Mouse (Mus musculus) limb, embryonic 13.5 days (tissue): ENCODE results near the gene Plxdc1. TPM values are rescaled to one million over a fixed set of nuclear protein-coding genes. Genes with fewer than 3 reads are reported as not detected.

Experiments used
- ATAC-seq: fragments of 200-750 bp; cut with Nextera tagmentation; 2 replicates; pipeline ENCODE4 v1.8.0; 2017; ENCODE audit warnings: low read depth, moderate number of reproducible peaks, moderate TSS enrichment; ENCODE audit not compliant: low FRiP score
- H3K27ac ChIP-seq: fragments of 300-500 bp; sonication (generic); 2 replicates; pipeline ENCODE4 v1.5.1; 2015; ENCODE audit warnings: inconsistent platforms, mild to moderate bottlenecking, moderate library complexity
- H3K27me3 ChIP-seq: fragments of 300-500 bp; sonication (generic); 2 replicates; pipeline ENCODE4 v1.6.1; 2015; ENCODE audit warnings: mild to moderate bottlenecking, inconsistent platforms
- H3K36me3 ChIP-seq: fragments of 300-500 bp; sonication (generic); 2 replicates; pipeline ENCODE4 v1.6.1; 2015; ENCODE audit warnings: inconsistent platforms, mild to moderate bottlenecking, moderate library complexity
- H3K4me1 ChIP-seq: fragments of 300-500 bp; sonication (generic); 2 replicates; pipeline ENCODE4 v1.6.1; 2015; ENCODE audit warnings: inconsistent platforms
- H3K4me2 ChIP-seq: fragments of 300-500 bp; sonication (generic); replicated peaks from 2 replicates; pipeline ENCODE4 v1.6.1; 2015; ENCODE audit warnings: inconsistent platforms, mild to moderate bottlenecking, moderate library complexity
- H3K4me3 ChIP-seq: fragments of 300-500 bp; sonication (generic); 2 replicates; pipeline ENCODE4 v1.5.1; 2015; ENCODE audit warnings: moderate library complexity, mild to moderate bottlenecking, inconsistent platforms
- H3K9ac ChIP-seq: fragments of 300-500 bp; sonication (generic); 2 replicates; pipeline ENCODE4 v1.6.1; 2015; ENCODE audit warnings: mild to moderate bottlenecking, inconsistent platforms
- H3K9me3 ChIP-seq: fragments of 300-500 bp; sonication (generic); 2 replicates; pipeline ENCODE4 v1.6.1; 2016; ENCODE audit warnings: inconsistent platforms
- WGBS: fragments of 180-500 bp; shearing (Covaris S2); methylation state at CpG from one replicate; pipeline ENCODE4 v1.1.7; 2015; 5-methylcytosine and 5-hydroxymethylcytosine counted together
- polyA plus RNA-seq: library from polyadenylated mRNA; unstranded; fragments of >200 nt; fragmentation: Nextera tagmentation; extraction: Ambion mirVana; gene quantifications from 2 replicates; pipeline ENCODE4 v1.2.1, GENCODE M21; 2015

Gene Plxdc1
- polyA plus RNA-seq, 1 experiment from 2014 or later = 0.33 TPM

- H3K9ac ChIP-seq = no peak overlapping the region
- 91% methylated on average over 6 of the region's 6 CpGs for WGBS
- no peaks in the 10 kb centered on the region for H3K36me3 ChIP-seq
- no peaks in the 10 kb centered on the region for H3K27me3 ChIP-seq
- no peak for ATAC-seq
- no peaks in the 10 kb centered on the region for H3K4me1 ChIP-seq
- H3K4me3 ChIP-seq = no peak overlapping the region
- no peak overlapping the region for H3K4me2 ChIP-seq
- no peak overlapping the region for H3K27ac ChIP-seq
- H3K9me3 ChIP-seq = no peaks in the 10 kb centered on the region
Measured at GRCm38 (mm10) chr11:97915974-97916503, 70.2 kb downstream of the Plxdc1 start.

- H3K4me3 ChIP-seq = no peak overlapping the region
- no peak overlapping the region for H3K27ac ChIP-seq
- no peaks in the 10 kb centered on the region for H3K9me3 ChIP-seq
- H3K4me1 ChIP-seq = no peaks in the 10 kb centered on the region
- H3K9ac ChIP-seq = no peak overlapping the region
- 88% methylated on average over 2 of the region's 2 CpGs for WGBS
- H3K27me3 ChIP-seq = no peaks in the 10 kb centered on the region
- H3K4me2 ChIP-seq = no peak overlapping the region
- H3K36me3 ChIP-seq = no peaks in the 10 kb centered on the region
- no peak for ATAC-seq
Measured at GRCm38 (mm10) chr11:97915471-97915870, 70.8 kb downstream of the Plxdc1 start.

- no peak overlapping the region for H3K27ac ChIP-seq
- WGBS = 88% methylated on average over 14 of the region's 14 CpGs
- H3K9ac ChIP-seq = no peak overlapping the region
- no peaks in the 10 kb centered on the region for H3K4me1 ChIP-seq
- H3K27me3 ChIP-seq = no peaks in the 10 kb centered on the region
- H3K36me3 ChIP-seq = no peaks in the 10 kb centered on the region
- no peak overlapping the region for H3K4me2 ChIP-seq
- ATAC-seq = no peak
- no peak overlapping the region for H3K4me3 ChIP-seq
- H3K9me3 ChIP-seq = no peaks in the 10 kb centered on the region
Measured at GRCm38 (mm10) chr11:97913111-97913510, 73.1 kb downstream of the Plxdc1 start.

GRCm38 (mm10) chr11:97908634-97909348, 77.5 kb downstream of the Plxdc1 start:
- H3K9ac ChIP-seq = no peak overlapping the region

GRCm38 (mm10) chr11:97907935-97908334, 78.3 kb downstream of the Plxdc1 start:
- no peak overlapping the region for H3K9ac ChIP-seq
- H3K4me2 ChIP-seq = no peak overlapping the region
- WGBS = 85% methylated on average over 5 of the region's 5 CpGs
- no peaks in the 10 kb centered on the region for H3K36me3 ChIP-seq
- no peaks in the 10 kb centered on the region for H3K4me1 ChIP-seq
- H3K27me3 ChIP-seq = no peaks in the 10 kb centered on the region
- no peak overlapping the region for H3K27ac ChIP-seq
- H3K4me3 ChIP-seq = no peak overlapping the region
- no peak for ATAC-seq
- no peaks in the 10 kb centered on the region for H3K9me3 ChIP-seq

More at GRCm38 (mm10) chr11:97908634-97909348, 77.5 kb downstream of the Plxdc1 start:
- Histone ChIP-seq H3K4me1 (no peaks in the 10 kb centered on the region), H3K4me2 (no peak overlapping the region), H3K4me3 (no peak overlapping the region), H3K9me3 (no peaks in the 10 kb centered on the region), H3K27ac (no peak overlapping the region), H3K36me3 (no peaks in the 10 kb centered on the region), H3K27me3 (no peaks in the 10 kb centered on the region)
- WGBS = 87% methylated on average over 11 of the region's 11 CpGs
- ATAC-seq = no peak

GRCm38 (mm10) chr11:97906905-97907304, 79.3 kb downstream of the Plxdc1 start:
- no peaks in the 10 kb centered on the region for H3K36me3 ChIP-seq
- H3K27me3 ChIP-seq = no peaks in the 10 kb centered on the region
- no peak overlapping the region for H3K4me2 ChIP-seq
- no peak overlapping the region for H3K27ac ChIP-seq
- WGBS = 84% methylated on average over 9 of the region's 9 CpGs
- no peak overlapping the region for H3K9ac ChIP-seq
- no peaks in the 10 kb centered on the region for H3K9me3 ChIP-seq
- no peaks in the 10 kb centered on the region for H3K4me1 ChIP-seq
- ATAC-seq = no peak
- no peak overlapping the region for H3K4me3 ChIP-seq

- Histone ChIP-seq H3K36me3 (no peaks in the 10 kb centered on the region), H3K27me3 (no peaks in the 10 kb centered on the region), H3K9ac (no peak overlapping the region), H3K4me2 (no peak overlapping the region), H3K4me1 (no peaks in the 10 kb centered on the region), H3K9me3 (no peaks in the 10 kb centered on the region), H3K27ac (no peak overlapping the region), H3K4me3 (no peak overlapping the region)
- WGBS = 53% methylated on average over 2 of the region's 2 CpGs
- no peak for ATAC-seq
Measured at GRCm38 (mm10) chr11:97905941-97906340, 80.3 kb downstream of the Plxdc1 start.

GRCm38 (mm10) chr11:97905540-97905939, 80.7 kb downstream of the Plxdc1 start:
- H3K27me3 ChIP-seq = no peaks in the 10 kb centered on the region
- no peak for ATAC-seq
- H3K9me3 ChIP-seq = no peaks in the 10 kb centered on the region
- no peak overlapping the region for H3K9ac ChIP-seq
- H3K4me2 ChIP-seq = no peak overlapping the region
- H3K36me3 ChIP-seq = no peaks in the 10 kb centered on the region
- no peak overlapping the region for H3K4me3 ChIP-seq
- H3K27ac ChIP-seq = no peak overlapping the region
- no peaks in the 10 kb centered on the region for H3K4me1 ChIP-seq
- WGBS = 97% methylated on average over 2 of the region's 2 CpGs

GRCm38 (mm10) chr11:97904801-97905200, 81.4 kb downstream of the Plxdc1 start:
- Histone ChIP-seq H3K4me2 (no peak overlapping the region), H3K9me3 (no peaks in the 10 kb centered on the region), H3K4me3 (no peak overlapping the region), H3K4me1 (no peaks in the 10 kb centered on the region), H3K36me3 (no peaks in the 10 kb centered on the region), H3K9ac (no peak overlapping the region), H3K27ac (no peak overlapping the region), H3K27me3 (no peaks in the 10 kb centered on the region)
- ATAC-seq = no peak
- WGBS = 89% methylated on average over 13 of the region's 13 CpGs

- H3K9me3 ChIP-seq = no peaks in the 10 kb centered on the region
- H3K4me3 ChIP-seq = no peak overlapping the region
- ATAC-seq = no peak
- H3K9ac ChIP-seq = peak overlapping the region; percentile 43
- H3K4me1 ChIP-seq = no peaks in the 10 kb centered on the region
- no peak overlapping the region for H3K4me2 ChIP-seq
- H3K27me3 ChIP-seq = no peaks in the 10 kb centered on the region
- no peaks in the 10 kb centered on the region for H3K36me3 ChIP-seq
- no peak overlapping the region for H3K27ac ChIP-seq
- 82% methylated on average over 6 of the region's 6 CpGs for WGBS
Measured at GRCm38 (mm10) chr11:97901806-97902205, 84.4 kb downstream of the Plxdc1 start.

- no peak overlapping the region for H3K9ac ChIP-seq
- ATAC-seq = no peak
- no peak overlapping the region for H3K27ac ChIP-seq
- H3K4me3 ChIP-seq = no peak overlapping the region
- no peak overlapping the region for H3K4me2 ChIP-seq
- H3K27me3 ChIP-seq = no peaks in the 10 kb centered on the region
- H3K9me3 ChIP-seq = no peaks in the 10 kb centered on the region
- no peaks in the 10 kb centered on the region for H3K36me3 ChIP-seq
- no peaks in the 10 kb centered on the region for H3K4me1 ChIP-seq
- 6% methylated on average over 2 of the region's 2 CpGs for WGBS
Measured at GRCm38 (mm10) chr11:97899822-97900221, 86.4 kb downstream of the Plxdc1 start.

- Histone ChIP-seq H3K4me3 (no peak overlapping the region), H3K4me2 (no peak overlapping the region), H3K27me3 (no peaks in the 10 kb centered on the region), H3K9ac (no peak overlapping the region), H3K4me1 (no peaks in the 10 kb centered on the region), H3K9me3 (peaks cover 4% of the 10 kb centered on the region; the same call in 1 of the 2 replicates), H3K27ac (no peak overlapping the region), H3K36me3 (no peaks in the 10 kb centered on the region)
- no peak for ATAC-seq
- WGBS = 81% methylated on average over 3 of the region's 3 CpGs
Measured at GRCm38 (mm10) chr11:97897568-97898185, 88.6 kb downstream of the Plxdc1 start.
